Mouse (Mus musculus) spleen, postnatal 10 days (tissue): Measurements from ENCODE around the gene Fgfr2.

Experiments
- DNase-seq, 2 experiments: peaks; one replicate each; pipeline ENCODE4 v3.0.0; 2021 to 2022; ENCODE audit warnings: low spot score in 2 of 2

Fgfr2 gene

DNA sequence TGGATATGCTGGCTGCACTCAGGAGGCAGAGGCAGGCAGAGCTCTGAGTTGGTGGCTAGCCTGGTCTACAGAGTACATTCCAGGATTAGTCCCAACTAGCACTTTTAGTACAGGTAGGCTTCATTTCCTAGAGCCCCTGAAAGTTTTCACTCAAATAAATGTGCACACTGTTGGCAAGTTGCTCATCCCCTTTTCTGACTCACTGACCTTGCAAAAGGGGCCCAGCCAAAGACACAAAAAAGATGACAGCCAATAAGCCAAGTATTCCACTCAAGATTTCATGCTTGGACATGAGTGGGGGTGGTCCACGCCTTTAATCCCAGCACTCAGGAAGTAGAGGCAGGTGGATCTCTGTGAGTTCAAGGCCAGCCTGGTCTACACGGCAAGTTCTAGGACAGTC lies 541.7 kb downstream of the Fgfr2 start:
- DNase-seq = no peak

DNA sequence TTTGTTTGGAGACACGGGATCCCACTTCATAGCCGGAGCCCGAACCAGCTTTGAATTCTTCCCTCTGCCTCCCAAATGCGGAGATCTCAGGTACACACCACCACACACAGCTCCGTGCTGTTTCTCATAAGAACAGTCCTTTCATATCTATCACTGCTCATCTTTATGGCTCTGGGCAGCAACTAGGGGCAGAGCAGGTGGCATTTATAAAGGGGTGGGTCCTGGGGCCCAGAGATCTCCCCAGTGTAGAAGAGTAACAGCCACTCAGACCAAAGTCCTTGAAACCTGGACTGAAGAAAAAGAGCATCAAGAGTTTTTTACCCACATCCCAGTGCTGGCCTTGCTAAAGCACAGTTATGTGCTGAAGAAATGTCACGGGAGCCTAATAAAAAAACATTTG lies 542.6 kb downstream of the Fgfr2 start:
- no peak for DNase-seq

DNA sequence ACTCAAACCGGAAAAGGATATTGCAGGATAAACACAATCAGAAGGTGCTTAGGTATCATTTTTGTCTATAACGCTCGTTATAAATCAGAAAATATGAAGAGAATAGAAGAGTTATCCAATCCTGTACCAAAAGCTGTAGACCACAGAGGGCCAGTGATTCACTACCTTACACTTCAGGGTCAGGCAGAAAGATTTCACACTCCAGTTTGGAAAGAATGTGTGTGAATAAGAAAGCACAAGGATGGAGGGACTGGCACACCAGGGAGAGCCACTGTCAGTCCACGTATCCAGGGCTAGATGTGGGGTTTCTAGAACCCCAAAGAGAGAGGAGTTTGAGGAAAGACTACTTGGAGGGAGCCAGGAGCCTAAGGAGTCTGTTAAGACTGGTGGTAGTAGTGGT lies 546.3 kb downstream of the Fgfr2 start:
- DNase-seq = no peak

DNA sequence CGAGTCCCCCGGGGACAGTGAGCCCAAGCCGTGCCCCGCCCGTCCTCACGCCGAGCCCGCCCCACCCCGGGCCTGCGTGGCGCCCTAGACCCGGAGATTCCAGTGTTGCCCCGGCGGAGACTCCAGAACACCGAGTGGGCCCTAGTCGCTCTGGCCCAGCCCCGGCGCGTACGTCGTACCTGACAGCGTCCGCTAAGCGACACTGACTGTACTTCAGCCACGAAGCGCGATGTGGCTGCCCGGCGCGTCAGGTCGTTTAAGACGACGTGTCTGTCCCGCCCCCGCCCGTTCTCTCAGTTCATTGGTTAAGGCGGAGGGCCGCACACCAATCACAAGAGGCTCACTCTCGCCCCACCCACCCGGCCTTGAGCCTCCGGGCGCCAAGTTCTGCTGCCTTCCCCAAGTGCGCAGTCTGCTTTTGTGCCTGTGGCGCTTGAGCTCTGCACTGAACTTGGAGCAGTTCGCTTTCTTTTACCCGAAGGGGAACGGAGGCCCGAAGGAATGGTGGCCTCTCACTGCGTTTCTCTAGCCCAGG lies 547.0 kb downstream of the Fgfr2 start, which contains the start of gene Oat:
Oat (minus strand) TSS at position 283 of the 535 bp plus-strand sequence.
- DNase-seq = peak; percentile 95

GRCm38 (mm10) chr7:132575623-132576022 lies 547.5 kb downstream of the Fgfr2 start:
- peak; percentile 81 to 91 for DNase-seq

- no peak for DNase-seq
Measured at GRCm38 (mm10) chr7:132574646-132575045, 548.5 kb downstream of the Fgfr2 start.

DNA sequence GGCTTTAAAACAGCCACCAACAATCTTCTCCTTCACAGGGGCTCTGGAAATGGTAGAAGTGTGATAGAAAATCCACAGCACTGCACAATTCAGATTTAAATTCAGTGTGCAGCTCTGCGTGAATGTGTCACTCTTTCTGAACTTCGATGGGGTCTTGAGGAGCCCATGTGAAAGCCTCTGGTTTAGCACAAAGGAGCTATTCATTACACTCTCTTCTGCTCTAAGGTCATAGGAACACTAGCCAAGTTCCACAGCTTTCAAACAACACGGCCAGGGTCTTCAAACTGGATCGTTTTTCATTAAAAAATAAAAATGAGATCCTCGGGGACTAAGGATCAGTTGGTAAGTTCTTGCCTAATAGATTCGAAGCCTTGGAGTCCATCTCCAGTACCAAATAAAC lies 549.9 kb downstream of the Fgfr2 start:
- no peak for DNase-seq

GRCm38 (mm10) chr7:132572738-132573137 lies 550.4 kb downstream of the Fgfr2 start:
- no peak for DNase-seq

DNA sequence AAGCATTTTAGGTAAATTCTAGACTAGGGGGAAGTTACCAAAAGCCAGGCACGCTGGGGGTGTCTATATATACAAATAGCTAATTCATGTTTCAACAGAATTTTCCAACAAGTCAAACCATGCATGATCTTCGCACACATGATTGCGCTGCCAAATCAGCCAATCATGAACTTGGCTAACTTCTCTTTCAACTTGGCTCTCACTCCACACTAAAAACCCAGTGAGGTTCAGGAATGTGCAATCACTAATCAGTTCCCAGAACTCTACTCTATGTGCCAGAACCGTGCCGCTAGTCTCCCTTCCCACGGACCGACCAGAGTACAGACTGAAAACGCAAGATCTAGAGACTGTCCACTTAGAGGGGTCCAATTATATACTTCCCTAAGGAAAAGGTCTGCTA lies 551.7 kb downstream of the Fgfr2 start:
- DNase-seq = no peak

DNA sequence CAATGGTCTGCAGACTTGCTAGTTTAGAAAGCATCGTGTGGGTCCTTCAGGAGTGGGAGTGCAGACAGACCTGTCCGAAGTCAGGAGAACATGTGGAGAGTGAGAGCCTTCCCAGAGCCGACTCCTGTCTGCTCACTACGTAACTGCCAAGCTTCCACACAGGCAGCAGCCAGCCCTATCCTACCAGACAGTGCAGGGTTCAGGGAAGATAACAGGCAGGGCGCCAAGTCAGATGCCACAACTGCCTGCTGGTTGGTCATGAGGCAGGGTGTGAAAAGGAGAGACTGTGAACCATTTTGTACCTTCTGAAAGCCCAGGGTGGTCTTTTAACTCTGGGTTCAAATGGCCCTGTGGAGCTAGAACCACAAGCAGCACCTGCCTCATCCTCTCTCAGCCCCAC lies 553.1 kb downstream of the Fgfr2 start:
- peak; percentile 20 to 66 for DNase-seq

DNA sequence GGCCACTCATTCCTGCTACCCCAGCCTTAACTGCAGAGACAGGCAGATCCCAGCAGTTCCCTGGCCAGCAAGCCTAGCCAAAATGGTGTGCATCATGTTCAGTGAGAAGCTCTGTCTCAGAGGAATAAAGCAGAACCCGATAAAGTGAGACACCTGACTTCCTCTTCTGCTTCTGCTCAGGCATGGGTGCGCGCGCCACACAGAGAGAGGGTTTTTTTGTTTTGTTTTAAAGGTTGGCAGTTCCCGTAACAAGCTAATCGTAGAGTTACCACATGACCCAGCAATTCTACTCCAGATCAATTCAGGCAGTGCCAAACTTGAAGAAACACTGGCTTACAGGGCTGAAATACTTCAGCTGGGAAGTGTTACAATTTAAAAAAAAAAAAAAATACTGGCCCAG lies 554.3 kb downstream of the Fgfr2 start:
- DNase-seq = peak; percentile 35 to 70

DNA sequence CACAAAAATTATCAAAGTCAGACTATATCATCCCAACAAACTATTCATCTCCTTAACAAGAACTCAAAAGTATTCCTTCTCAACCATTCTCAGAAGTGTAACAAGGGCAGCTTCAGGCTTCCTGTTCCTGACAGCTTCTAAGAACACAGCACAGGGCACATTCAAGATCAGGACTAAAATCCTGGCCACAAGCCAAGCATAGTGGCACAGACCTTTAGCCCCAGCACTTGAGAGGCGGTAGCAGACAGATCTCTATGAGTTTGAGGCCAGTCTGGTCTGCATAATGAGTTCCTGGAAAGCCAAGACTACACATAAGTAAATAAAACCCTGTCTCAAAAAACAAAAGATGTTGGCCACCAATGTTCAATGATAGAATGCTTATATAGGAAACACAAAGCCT lies 557.3 kb downstream of the Fgfr2 start:
- no peak for DNase-seq

- no peak for DNase-seq
Measured at GRCm38 (mm10) chr7:132559138-132559766, 563.9 kb downstream of the Fgfr2 start.

GRCm38 (mm10) chr7:132558141-132558736 lies 564.9 kb downstream of the Fgfr2 start:
- DNase-seq = no peak

DNA sequence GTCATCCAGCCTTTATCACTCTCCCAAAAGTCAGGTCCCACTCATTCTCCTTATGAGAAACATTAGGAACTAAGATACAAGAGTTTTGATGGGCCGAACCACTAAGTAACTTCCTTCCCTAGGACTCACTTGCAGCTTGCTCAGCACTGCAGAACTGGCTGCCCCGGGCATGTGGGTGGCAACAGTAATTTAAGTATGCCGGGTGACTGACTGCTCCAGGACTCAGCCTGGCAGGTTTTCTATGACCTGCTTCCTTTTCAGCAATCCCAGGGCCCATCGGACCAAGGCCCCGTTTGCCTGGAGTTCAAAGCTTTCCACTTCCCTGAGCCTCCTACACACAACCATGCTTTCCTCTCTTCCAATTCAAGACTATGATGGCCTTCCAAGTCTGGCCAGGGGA lies 566.6 kb downstream of the Fgfr2 start:
- DNase-seq = no peak

GRCm38 (mm10) chr7:132555911-132556310 lies 567.2 kb downstream of the Fgfr2 start:
- no peak for DNase-seq

DNA sequence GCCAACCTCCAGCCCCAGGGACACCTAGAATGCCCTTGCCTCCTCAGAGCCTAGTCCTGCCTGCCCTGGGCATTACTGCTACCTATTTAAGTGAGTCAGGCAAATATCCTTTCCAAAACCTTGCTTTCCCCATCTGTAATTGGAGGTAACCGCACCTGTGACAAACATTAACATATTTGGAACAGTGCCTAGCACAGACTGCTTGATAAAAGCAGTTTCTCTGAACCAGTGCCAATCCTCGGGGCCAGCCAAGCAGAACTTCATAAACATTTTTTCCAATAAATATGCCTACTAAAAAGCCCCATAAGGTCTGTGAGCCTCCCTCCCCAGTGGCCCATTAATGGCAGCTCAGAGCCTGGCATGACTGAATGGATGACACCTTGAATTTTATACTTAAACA lies 569.1 kb downstream of the Fgfr2 start:
- DNase-seq = no peak

- peak; percentile 86 to 95 for DNase-seq
Measured at GRCm38 (mm10) chr7:132551351-132552126, 571.6 kb downstream of the Fgfr2 start.

GRCm38 (mm10) chr7:132547126-132547525 lies 576.0 kb downstream of the Fgfr2 start:
- no peak for DNase-seq

DNA sequence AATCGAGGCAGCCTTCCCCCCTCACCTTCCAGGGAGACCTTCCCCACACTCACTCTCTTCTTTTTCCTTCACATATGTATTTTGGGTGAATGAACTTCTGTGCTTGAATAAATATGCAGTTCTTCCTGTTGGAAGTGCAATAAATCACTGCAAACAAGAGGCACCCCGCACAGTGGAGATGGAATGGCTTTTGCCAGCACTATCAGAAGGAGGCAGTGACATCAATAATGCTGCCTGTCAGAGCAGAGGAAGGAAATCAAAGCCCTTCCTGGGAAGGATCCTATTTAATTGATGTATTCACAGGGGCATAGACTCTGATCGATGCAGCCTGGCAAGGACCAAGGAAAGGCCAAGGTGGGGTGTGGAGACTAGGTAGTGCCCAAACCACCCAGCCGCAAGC lies 580.7 kb downstream of the Fgfr2 start:
- DNase-seq = no peak

- DNase-seq = no peak
Measured at GRCm38 (mm10) chr7:132541566-132541965, 581.6 kb downstream of the Fgfr2 start.

DNA sequence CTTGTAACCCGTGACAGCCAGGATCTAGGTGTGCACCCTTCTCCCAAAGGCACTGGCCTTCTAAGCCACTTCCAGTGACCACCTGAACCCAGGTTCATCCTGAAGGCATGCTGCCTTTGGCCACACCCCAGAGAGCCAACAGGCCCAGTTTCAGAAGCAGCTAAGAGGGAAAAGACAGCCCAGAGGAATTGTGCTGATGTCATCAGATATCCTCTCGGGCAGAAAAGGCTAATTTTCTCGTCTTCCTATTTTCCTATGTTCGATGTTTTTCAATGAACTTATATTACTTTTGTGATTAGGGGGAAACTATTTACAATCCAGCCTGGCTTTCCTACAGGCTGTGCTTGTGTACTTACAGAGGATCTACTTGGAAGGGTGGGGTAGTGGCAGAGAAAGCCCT lies 582.6 kb downstream of the Fgfr2 start:
- DNase-seq = no peak

GRCm38 (mm10) chr7:132529206-132529605 lies 593.9 kb downstream of the Fgfr2 start:
- DNase-seq = no peak
